Mouse (Mus musculus) olfactory bulb, adult 2 months (tissue): ENCODE measurements around the gene Spdl1. TPM values are rescaled to one million over a fixed set of nuclear protein-coding genes. Genes with fewer than 3 reads are reported as not detected.

ENCODE experiments used
- H3K27ac ChIP-seq: fragments of 200-500 bp; 2 replicates; pipeline ENCODE4 v1.5.1; 2012; ENCODE audit warnings: low read depth, low read length; ENCODE audit not compliant: insufficient read depth
- H3K4me1 ChIP-seq: fragments of 200-500 bp; 2 replicates; pipeline ENCODE4 v1.6.1; 2012; ENCODE audit warnings: low read length; ENCODE audit not compliant: control insufficient read depth, insufficient read depth
- H3K4me3 ChIP-seq: fragments of 200-500 bp; 2 replicates; pipeline ENCODE4 v1.5.1; 2012; ENCODE audit warnings: mild to moderate bottlenecking, low read depth, low read length, moderate library complexity; ENCODE audit not compliant: insufficient read depth
- CTCF ChIP-seq: fragments of 200-500 bp; IDR thresholded peaks from 2 replicates; pipeline ENCODE4 v1.5.1; 2012; ENCODE audit warnings: low read depth, mild to moderate bottlenecking, low read length, moderate library complexity; ENCODE audit not compliant: insufficient read depth
- POLR2A ChIP-seq: fragments of 200-500 bp; IDR thresholded peaks from 2 replicates; pipeline ENCODE4 v1.6.1; 2012; ENCODE audit warnings: mild to moderate bottlenecking, low read depth, low read length, moderate library complexity; ENCODE audit not compliant: insufficient read depth
- WGBS: fragments of 180-500 bp; shearing (Covaris S2); methylation state at CpG from one replicate; pipeline ENCODE4 v1.1.7; 2018; 5-methylcytosine and 5-hydroxymethylcytosine counted together
- polyA plus RNA-seq: library from polyadenylated mRNA; stranded (reverse); fragments of >200 nt; gene quantifications from 2 replicates; pipeline ENCODE4 v1.2.4, GENCODE M21; 2012; ENCODE audit warnings: low replicate concordance; ENCODE audit not compliant: missing spikeins, insufficient read depth, insufficient read length

The Spdl1 gene
- polyA plus RNA-seq, 1 experiment = not detected

GRCm38 (mm10) chr11:34770666-34771065 lies 62.8 kb downstream of the Spdl1 start:
- 76% methylated on average over 4 of the region's 4 CpGs for WGBS
- Histone ChIP-seq H3K27ac (no peak overlapping the region), H3K4me1 (0 out of 2 replicates have a peak, but pooled peaks cover 1% of the 10 kb centered on the region), H3K4me3 (no peak overlapping the region)
- no peak for TF ChIP-seq POLR2A
- TF ChIP-seq CTCF = no peak

GRCm38 (mm10) chr11:34769946-34770345 lies 63.5 kb downstream of the Spdl1 start:
- 97% methylated on average over 8 of the region's 8 CpGs for WGBS
- Histone ChIP-seq H3K4me3 (no peak overlapping the region), H3K4me1 (no peaks in the 10 kb centered on the region), H3K27ac (no peak overlapping the region)
- TF ChIP-seq CTCF = no peak
- no peak for TF ChIP-seq POLR2A

GRCm38 (mm10) chr11:34769396-34769795 lies 64.0 kb downstream of the Spdl1 start:
- TF ChIP-seq CTCF (no peak), POLR2A (no peak)
- 97% methylated on average over 2 of the region's 2 CpGs for WGBS
- Histone ChIP-seq H3K27ac (no peak overlapping the region), H3K4me1 (no peaks in the 10 kb centered on the region), H3K4me3 (no peak overlapping the region)

GRCm38 (mm10) chr11:34763739-34764361 lies 69.6 kb downstream of the Spdl1 start:
- Histone ChIP-seq H3K27ac (no peak overlapping the region), H3K4me3 (no peak overlapping the region), H3K4me1 (no peaks in the 10 kb centered on the region)
- 85% methylated on average over 5 of the region's 5 CpGs for WGBS
- TF ChIP-seq POLR2A (no peak), CTCF (no peak)

- no peak overlapping the region for H3K4me3 ChIP-seq
- TF ChIP-seq POLR2A = no peak
- no peak for TF ChIP-seq CTCF
- 81% methylated on average over 5 of the region's 5 CpGs for WGBS
- no peak overlapping the region for H3K27ac ChIP-seq
- no peaks in the 10 kb centered on the region for H3K4me1 ChIP-seq
These were observed 70.8 kb downstream of the Spdl1 start for GRCm38 (mm10) chr11:34762570-34763127.

- WGBS = 86% methylated on average over 6 of the region's 6 CpGs
- TF ChIP-seq POLR2A (no peak), CTCF (no peak)
- H3K27ac ChIP-seq = no peak overlapping the region
- H3K4me1 ChIP-seq = no peaks in the 10 kb centered on the region
- no peak overlapping the region for H3K4me3 ChIP-seq
These were observed 71.3 kb downstream of the Spdl1 start for GRCm38 (mm10) chr11:34762125-34762524.

GRCm38 (mm10) chr11:34759582-34759981 lies 73.9 kb downstream of the Spdl1 start:
- no peaks in the 10 kb centered on the region for H3K4me1 ChIP-seq
- no peak overlapping the region for H3K27ac ChIP-seq
- TF ChIP-seq POLR2A = no peak
- TF ChIP-seq CTCF = no peak
- 79% methylated on average over 4 of the region's 4 CpGs for WGBS
- no peak overlapping the region for H3K4me3 ChIP-seq

Other genes with a start within 250 kb of the Spdl1 start
- gene Dock2, start 49.7 kb downstream of the Spdl1 start, polyA plus RNA-seq = not detected in 2 replicates